Mouse (Mus musculus) kidney, postnatal 0 days (tissue): ENCODE data around the gene Pigq. TPM values are rescaled to one million over a fixed set of nuclear protein-coding genes. Genes with fewer than 3 reads are reported as not detected.

ENCODE experiments used
- ATAC-seq: fragments of 200-750 bp; cut with Nextera tagmentation; replicated peaks from 2 replicates; pipeline ENCODE4 v1.8.0; 2017; ENCODE audit warnings: low read depth, moderate number of reproducible peaks, moderate TSS enrichment, moderate library complexity; ENCODE audit not compliant: low FRiP score
- DNase-seq: peaks from one replicate; pipeline ENCODE4 v3.0.0-alpha.2; 2016; ENCODE audit warnings: low spot score
- H3K27ac ChIP-seq: fragments of 300-500 bp; sonication (generic); 2 replicates; pipeline ENCODE4 v1.5.1; 2014; ENCODE audit warnings: mild to moderate bottlenecking
- H3K27me3 ChIP-seq: fragments of 300-500 bp; sonication (generic); 2 replicates; pipeline ENCODE4 v1.6.1; 2014; ENCODE audit warnings: low read length, mixed read lengths; ENCODE audit not compliant: insufficient read depth
- H3K36me3 ChIP-seq: fragments of 300-500 bp; sonication (generic); 2 replicates; pipeline ENCODE4 v1.6.1; 2014; ENCODE audit warnings: low read length, mixed read lengths; ENCODE audit not compliant: insufficient read depth
- H3K4me1 ChIP-seq: fragments of 300-500 bp; sonication (generic); replicated peaks from 2 replicates; pipeline ENCODE4 v1.6.1; 2014; ENCODE audit warnings: antibody characterized with exemption, low read length, mixed read lengths; ENCODE audit not compliant: insufficient read depth
- H3K4me2 ChIP-seq: fragments of 300-500 bp; sonication (generic); 2 replicates; pipeline ENCODE4 v1.6.1; 2014; ENCODE audit warnings: mild to moderate bottlenecking, low read length, moderate library complexity, mixed read lengths
- H3K4me3 ChIP-seq: fragments of 300-500 bp; sonication (generic); replicated peaks from 2 replicates; pipeline ENCODE4 v1.5.1; 2014; ENCODE audit warnings: low read depth, low read length
- H3K9ac ChIP-seq: fragments of 300-500 bp; sonication (generic); 2 replicates; pipeline ENCODE4 v1.6.1; 2014; ENCODE audit warnings: low read depth, low read length
- H3K9me3 ChIP-seq: fragments of 300-500 bp; sonication (generic); replicated peaks from 2 replicates; pipeline ENCODE4 v1.6.1; 2016; ENCODE audit warnings: low read length, inconsistent platforms, mixed read lengths
- CTCF ChIP-seq: IDR thresholded peaks from 2 replicates; pipeline ENCODE4 v1.5.1; 2016; ENCODE audit warnings: antibody characterized with exemption, low read depth, mild to moderate bottlenecking, moderate library complexity
- WGBS: fragments of 180-500 bp; shearing (Covaris S2); extraction: QIAGEN DNeasy Blood & Tissue Kit; methylation state at CpG from one replicate; pipeline ENCODE4 v1.1.7; 2014; 5-methylcytosine and 5-hydroxymethylcytosine counted together
- polyA plus RNA-seq: library from polyadenylated mRNA; unstranded; fragments of >200 nt; fragmentation: Nextera tagmentation; extraction: Ambion mirVana; gene quantifications from 2 replicates; pipeline ENCODE4 v1.2.1, GENCODE M21; 2015

Gene Pigq
- polyA plus RNA-seq, 1 experiment from 2014 or later = 70.2 TPM

DNA sequence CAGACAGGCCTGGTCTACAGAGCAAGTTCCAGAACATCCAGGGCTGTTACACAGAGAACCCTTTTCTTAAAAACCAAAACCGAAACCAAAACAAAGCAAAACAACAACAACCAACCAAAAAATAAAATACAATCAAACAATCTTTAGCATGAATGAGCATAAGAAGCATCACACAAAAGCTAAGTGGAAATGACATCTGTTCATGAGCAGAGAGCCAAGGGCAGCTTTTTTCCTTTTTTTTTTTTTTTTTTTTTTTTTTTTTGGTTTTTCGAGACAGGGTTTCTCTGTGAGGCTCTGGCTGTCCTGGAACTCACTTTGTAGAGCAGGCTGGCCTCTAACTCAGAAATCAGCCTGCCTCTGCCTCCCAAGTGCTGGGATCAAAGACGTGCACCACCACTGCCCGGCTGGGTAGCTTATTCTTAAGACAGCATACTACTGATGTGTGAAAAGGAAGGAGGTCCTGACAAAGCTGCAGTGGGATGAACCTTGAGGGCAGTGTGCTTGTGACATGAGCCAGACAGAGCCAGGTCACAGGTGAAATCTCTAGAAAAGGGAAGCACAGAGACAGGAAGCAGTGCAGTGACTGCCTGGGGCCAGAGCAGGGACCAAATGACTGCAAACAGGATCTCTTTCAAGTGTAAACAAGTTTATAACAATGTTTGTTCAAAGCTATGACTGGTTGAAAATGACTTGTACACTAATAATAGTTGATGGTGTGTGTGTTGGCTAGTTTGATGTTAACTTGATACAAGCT is 26.4 kb upstream of the Pigq start:
- H3K27ac ChIP-seq = no peak overlapping the region
- no peak for TF ChIP-seq CTCF
- no peak overlapping the region for H3K4me3 ChIP-seq
- no peaks in the 10 kb centered on the region for H3K27me3 ChIP-seq
- H3K9me3 ChIP-seq = no peaks in the 10 kb centered on the region
- 0 out of 2 replicates have a peak, but pooled peaks cover 12% of the 10 kb centered on the region for H3K4me1 ChIP-seq
- no peak for ATAC-seq
- DNase-seq = no peak
- no peaks in the 10 kb centered on the region for H3K36me3 ChIP-seq
- no peak overlapping the region for H3K4me2 ChIP-seq
- H3K9ac ChIP-seq = no peak overlapping the region
- WGBS = 87% methylated on average over 4 of the region's 4 CpGs

DNA sequence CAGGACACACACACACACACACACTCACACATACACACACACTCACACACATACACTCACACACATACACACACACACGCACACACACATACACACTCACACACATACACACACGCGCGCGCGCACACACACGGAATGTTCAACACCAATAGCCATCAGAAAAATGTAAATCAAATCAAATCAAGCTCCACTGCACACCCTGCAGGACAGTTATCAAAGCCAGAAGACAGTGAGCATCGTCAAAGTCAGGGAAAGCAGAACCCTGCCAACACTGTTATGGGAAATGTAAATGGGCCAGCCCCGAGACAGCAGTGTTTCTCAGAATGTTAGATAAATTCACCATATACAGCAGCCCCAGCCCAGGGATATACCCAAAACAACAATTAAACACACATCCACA is 25.7 kb upstream of the Pigq start:
- peak; percentile 13; the same call in 1 of the 2 replicates for TF ChIP-seq CTCF
- Histone ChIP-seq H3K27ac (no peak overlapping the region), H3K27me3 (no peaks in the 10 kb centered on the region), H3K9me3 (no peaks in the 10 kb centered on the region), H3K36me3 (no peaks in the 10 kb centered on the region), H3K9ac (no peak overlapping the region), H3K4me2 (no peak overlapping the region), H3K4me1 (0 out of 2 replicates have a peak, but pooled peaks cover 12% of the 10 kb centered on the region), H3K4me3 (no peak overlapping the region)
- no peak for ATAC-seq
- 87% methylated on average over 9 of the region's 9 CpGs for WGBS
- no peak for DNase-seq

DNA sequence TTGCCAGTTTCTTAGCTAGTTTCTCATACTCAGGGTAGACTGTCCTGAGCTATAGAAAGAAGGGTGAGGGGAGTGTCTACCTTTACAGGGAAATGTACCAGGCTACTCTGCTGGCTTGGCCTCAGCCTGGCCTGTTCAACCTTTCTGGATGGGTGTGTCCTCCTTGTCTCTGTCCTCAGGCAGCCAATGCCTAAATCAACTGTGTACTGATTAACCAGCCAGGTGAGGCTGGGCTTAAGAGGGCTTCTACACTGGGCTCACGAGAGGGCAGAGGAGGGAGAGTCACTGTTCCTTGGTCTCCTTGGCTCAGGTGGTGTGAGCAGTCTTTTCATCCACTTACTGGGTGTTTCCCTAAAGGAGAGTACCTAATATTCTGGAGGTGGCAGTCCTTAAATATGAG is 23.4 kb upstream of the Pigq start:
- DNase-seq = peak; percentile 34
- Histone ChIP-seq H3K4me2 (no peak overlapping the region), H3K9ac (no peak overlapping the region), H3K9me3 (no peaks in the 10 kb centered on the region), H3K27ac (no peak overlapping the region), H3K4me1 (0 out of 2 replicates have a peak, but pooled peaks cover 12% of the 10 kb centered on the region), H3K4me3 (no peak overlapping the region), H3K27me3 (no peaks in the 10 kb centered on the region), H3K36me3 (no peaks in the 10 kb centered on the region)
- peak; percentile 72; the same call in 1 of the 2 replicates for ATAC-seq
- 61% methylated on average over 1 of the region's 1 CpGs for WGBS
- no peak for TF ChIP-seq CTCF

DNA sequence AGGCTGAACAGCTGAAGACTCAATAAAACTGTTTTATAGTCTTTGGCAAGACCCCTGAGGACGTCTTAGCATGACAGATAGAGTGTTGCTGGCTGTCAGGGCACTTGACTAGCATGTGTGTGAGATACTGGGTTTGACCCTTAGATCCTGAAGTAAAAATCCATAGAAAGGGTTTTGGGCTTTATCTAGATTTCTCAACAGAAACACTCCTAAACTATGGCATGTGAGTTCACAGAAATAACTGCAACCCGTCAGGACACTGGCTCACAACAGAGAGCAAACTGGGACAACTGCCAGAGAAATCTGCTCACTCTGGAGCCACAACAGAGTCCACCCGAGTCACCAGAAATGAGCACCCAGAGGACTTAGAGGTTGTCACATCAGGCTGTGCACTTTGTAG is 22.9 kb upstream of the Pigq start:
- 0 out of 2 replicates have a peak, but pooled peaks cover 12% of the 10 kb centered on the region for H3K4me1 ChIP-seq
- H3K27ac ChIP-seq = no peak overlapping the region
- DNase-seq = peak; percentile 69
- H3K4me3 ChIP-seq = no peak overlapping the region
- no peak for ATAC-seq
- 35% methylated on average over 3 of the region's 3 CpGs for WGBS
- H3K4me2 ChIP-seq = no peak overlapping the region
- no peak for TF ChIP-seq CTCF
- H3K9ac ChIP-seq = no peak overlapping the region
- no peaks in the 10 kb centered on the region for H3K36me3 ChIP-seq
- no peaks in the 10 kb centered on the region for H3K9me3 ChIP-seq
- no peaks in the 10 kb centered on the region for H3K27me3 ChIP-seq

- H3K27me3 ChIP-seq = no peaks in the 10 kb centered on the region
- H3K27ac ChIP-seq = no peak overlapping the region
- H3K9ac ChIP-seq = no peak overlapping the region
- no peaks in the 10 kb centered on the region for H3K9me3 ChIP-seq
- H3K36me3 ChIP-seq = peaks cover 9% of the 10 kb centered on the region; the same call in 1 of the 2 replicates
- H3K4me3 ChIP-seq = no peak overlapping the region
- no peak for TF ChIP-seq CTCF
- no peak overlapping the region for H3K4me2 ChIP-seq
- 0 out of 2 replicates have a peak, but pooled peaks cover 12% of the 10 kb centered on the region for H3K4me1 ChIP-seq
- 84% methylated on average over 7 of the region's 7 CpGs for WGBS
- 0 out of 2 replicates have a peak, but pooled peaks have one; percentile 12 for ATAC-seq
- DNase-seq = no peak
These were observed 19.5 kb upstream of the Pigq start for GRCm38 (mm10) chr17:25964271-25964670.

GRCm38 (mm10) chr17:25962413-25962905 is 17.7 kb upstream of the Pigq start:
- no peak for TF ChIP-seq CTCF
- no peak overlapping the region for H3K4me2 ChIP-seq
- no peak for DNase-seq
- H3K4me1 ChIP-seq = 0 out of 2 replicates have a peak, but pooled peaks cover 5% of the 10 kb centered on the region
- 89% methylated on average over 7 of the region's 7 CpGs for WGBS
- H3K36me3 ChIP-seq = peaks cover 16% of the 10 kb centered on the region; the same call in 1 of the 2 replicates
- no peak overlapping the region for H3K4me3 ChIP-seq
- H3K9me3 ChIP-seq = no peaks in the 10 kb centered on the region
- ATAC-seq = no peak
- no peak overlapping the region for H3K27ac ChIP-seq
- no peak overlapping the region for H3K9ac ChIP-seq
- H3K27me3 ChIP-seq = no peaks in the 10 kb centered on the region
